Mouse (Mus musculus) MEL (cell line): Measurements from ENCODE around the gene Gm21969. TPM values are rescaled to one million over a fixed set of nuclear protein-coding genes. Genes with fewer than 3 reads are reported as not detected.

Source experiments
- DNase-seq: peaks from one replicate; pipeline ENCODE4 v3.0.0; 2011; ENCODE audit warnings: low read depth, low spot score
- H3K27ac ChIP-seq: 2 replicates; pipeline ENCODE4 v1.5.1; 2012; ENCODE audit warnings: low read depth, mild to moderate bottlenecking, control low read depth, low read length, moderate library complexity; ENCODE audit not compliant: control insufficient read depth
- H3K27me3 ChIP-seq, 2 experiments: fragments of 150-350 bp in 1 of 2; sonication (generic) in 1 of 2; 2 replicates each; pipeline ENCODE4 v1.6.1; 2012; ENCODE audit warnings: low read length in 2 of 2, mild to moderate bottlenecking in 2 of 2, improper control_type of control experiment in 1 of 2, moderate library complexity in 1 of 2; ENCODE audit not compliant: insufficient read depth in 2 of 2, control insufficient read depth in 1 of 2
- H3K36me3 ChIP-seq, 2 experiments: 2 replicates each; pipeline ENCODE4 v1.6.1; 2012 to 2014; ENCODE audit warnings: low read length in 2 of 2, improper control_type of control experiment in 1 of 2, inconsistent platforms in 1 of 2, mild to moderate bottlenecking in 1 of 2; ENCODE audit not compliant: insufficient read depth in 2 of 2, control insufficient read depth in 1 of 2
- H3K4me1 ChIP-seq, 2 experiments: fragments of 150-350 bp in 1 of 2; sonication (generic) in 1 of 2; 2 replicates each; pipeline ENCODE4 v1.6.1; 2012; ENCODE audit warnings: low read length in 2 of 2, improper control_type of control experiment in 1 of 2, mild to moderate bottlenecking in 1 of 2; ENCODE audit not compliant: insufficient read depth in 2 of 2, control insufficient read depth in 1 of 2
- H3K4me3 ChIP-seq, 2 experiments: fragments of 150-350 bp in 1 of 2; sonication (generic) in 1 of 2; 2 replicates each; pipeline ENCODE4 v1.5.1; 2012; ENCODE audit warnings: low read depth in 2 of 2, low read length in 2 of 2, mild to moderate bottlenecking in 2 of 2, moderate library complexity in 2 of 2, control low read depth in 1 of 2, improper control_type of control experiment in 1 of 2; ENCODE audit not compliant: control insufficient read depth in 1 of 2, insufficient read depth in 1 of 2
- H3K79me2 ChIP-seq: 2 replicates; pipeline ENCODE4 v1.6.1; 2012; ENCODE audit warnings: mild to moderate bottlenecking, low read length, moderate library complexity; ENCODE audit not compliant: control insufficient read depth, poor library complexity, insufficient read depth
- H3K9ac ChIP-seq: 2 replicates; pipeline ENCODE4 v1.6.1; 2012; ENCODE audit warnings: low read depth, mild to moderate bottlenecking, control low read depth, low read length, moderate library complexity; ENCODE audit not compliant: control insufficient read depth, poor library complexity, severe bottlenecking
- H3K9me3 ChIP-seq: fragments of 150-350 bp; sonication (generic); replicated peaks from 2 replicates; pipeline ENCODE4 v1.6.1; 2012; ENCODE audit warnings: mild to moderate bottlenecking, low read length, improper control_type of control experiment, moderate library complexity; ENCODE audit not compliant: insufficient read depth
- CTCF ChIP-seq, 3 experiments: IDR thresholded peaks in 2 of 3; conservative IDR thresholded peaks in 1 of 3; 2 replicates each; pipeline ENCODE4 v1.5.1; 2011 to 2012; ENCODE audit warnings: low read length in 3 of 3, low read depth in 2 of 3, mild to moderate bottlenecking in 2 of 3, improper control_type of control experiment in 1 of 3, inconsistent platforms in 1 of 3, mixed read lengths in 1 of 3, moderate library complexity in 1 of 3; ENCODE audit not compliant: control insufficient read depth in 1 of 3, insufficient read depth in 1 of 3, poor library complexity in 1 of 3, severe bottlenecking in 1 of 3
- E2F4 ChIP-seq: IDR thresholded peaks from 2 replicates; pipeline ENCODE4 v1.6.1; 2011; ENCODE audit warnings: low read depth, low read length, improper control_type of control experiment, borderline replicate concordance
- ELF1 ChIP-seq: IDR thresholded peaks from 2 replicates; pipeline ENCODE4 v1.6.1; 2014; ENCODE audit warnings: low read depth, mild to moderate bottlenecking, inconsistent platforms, low read length, improper control_type of control experiment, moderate library complexity
- EP300 ChIP-seq, 2 experiments: IDR thresholded peaks; 2 replicates each; pipeline ENCODE4 v1.6.1; 2011; ENCODE audit warnings: improper control_type of control experiment in 2 of 2, low read length in 2 of 2, low read depth in 1 of 2, mild to moderate bottlenecking in 1 of 2
- GATA1 ChIP-seq: IDR thresholded peaks from 2 replicates; pipeline ENCODE4 v1.6.1; 2011; ENCODE audit warnings: low read depth, low read length, improper control_type of control experiment
- JUND ChIP-seq: IDR thresholded peaks from 2 replicates; pipeline ENCODE4 v1.6.1; 2011; ENCODE audit warnings: low read depth, mild to moderate bottlenecking, improper control_type of control experiment, low read length
- MAFK ChIP-seq: IDR thresholded peaks from 2 replicates; pipeline ENCODE4 v1.6.1; 2011; ENCODE audit warnings: low read depth, mild to moderate bottlenecking, low read length, improper control_type of control experiment, borderline replicate concordance
- MXI1 ChIP-seq: IDR thresholded peaks from 2 replicates; pipeline ENCODE4 v1.6.1; 2011; ENCODE audit warnings: mild to moderate bottlenecking, low read depth, low read length, improper control_type of control experiment
- MYB ChIP-seq: IDR thresholded peaks from 2 replicates; pipeline ENCODE4 v1.6.1; 2011; ENCODE audit warnings: mild to moderate bottlenecking, low read depth, low read length, improper control_type of control experiment
- MYC ChIP-seq: IDR thresholded peaks from 2 replicates; pipeline ENCODE4 v1.6.1; 2011; ENCODE audit warnings: low read depth, mild to moderate bottlenecking, low read length, improper control_type of control experiment, moderate library complexity
- NRF1 ChIP-seq: IDR thresholded peaks from 2 replicates; pipeline ENCODE4 v1.6.1; 2014; ENCODE audit warnings: low read depth, mild to moderate bottlenecking, inconsistent platforms, low read length, improper control_type of control experiment, moderate library complexity; ENCODE audit not compliant: poor library complexity, insufficient read depth, severe bottlenecking
- POLR2A ChIP-seq, 2 experiments: IDR thresholded peaks; 2 replicates each; pipeline ENCODE4 v1.6.1; 2011 to 2012; ENCODE audit warnings: low read length in 2 of 2, mild to moderate bottlenecking in 2 of 2, control low read depth in 1 of 2, improper control_type of control experiment in 1 of 2, low read depth in 1 of 2, moderate library complexity in 1 of 2; ENCODE audit not compliant: control insufficient read depth in 1 of 2, insufficient read depth in 1 of 2, poor library complexity in 1 of 2
- POLR2AphosphoS2 ChIP-seq: IDR thresholded peaks from 2 replicates; pipeline ENCODE4 v1.6.1; 2011; ENCODE audit warnings: low read length, improper control_type of control experiment
- SIN3A ChIP-seq: IDR thresholded peaks from 2 replicates; pipeline ENCODE4 v1.6.1; 2012; ENCODE audit warnings: low read length, improper control_type of control experiment, inconsistent platforms
- SMC3 ChIP-seq: IDR thresholded peaks from 2 replicates; pipeline ENCODE4 v1.6.1; 2011; ENCODE audit warnings: low read depth, low read length, improper control_type of control experiment
- TBP ChIP-seq: IDR thresholded peaks from 2 replicates; pipeline ENCODE4 v1.8.0; 2011; ENCODE audit warnings: low read depth, low read length, improper control_type of control experiment
- TCF12 ChIP-seq: IDR thresholded peaks from 2 replicates; pipeline ENCODE4 v1.6.1; 2014; ENCODE audit warnings: low read depth, mild to moderate bottlenecking, inconsistent platforms, low read length, improper control_type of control experiment, moderate library complexity
- USF1 ChIP-seq: IDR thresholded peaks from 2 replicates; pipeline ENCODE4 v1.6.1; 2014; ENCODE audit warnings: low read depth, mild to moderate bottlenecking, inconsistent platforms, low read length, improper control_type of control experiment, moderate library complexity
- polyA plus RNA-seq, 2 experiments: library from polyadenylated mRNA; stranded (reverse) in 1 of 2; unstranded in 1 of 2; fragments of >175 nt in 1 of 2; fragments of >200 nt in 1 of 2; gene quantifications; 2 replicates each; pipeline versions ENCODE4 v1.2.1 to v1.2.4; 2012; ENCODE audit warnings: low replicate concordance in 2 of 2, low read depth in 1 of 2; ENCODE audit not compliant: insufficient read length in 2 of 2, insufficient read depth in 1 of 2, missing spikeins in 1 of 2
- total RNA-seq: library from RNA; depleted of rRNA; stranded (reverse); fragments of 300-350 nt; gene quantifications from 2 replicates; pipeline ENCODE4 v1.2.3, GENCODE M21; 2012

Gm21969 gene
- total and polyA plus RNA-seq, 3 experiments: 0.03 TPM; not detected in 2

DNA sequence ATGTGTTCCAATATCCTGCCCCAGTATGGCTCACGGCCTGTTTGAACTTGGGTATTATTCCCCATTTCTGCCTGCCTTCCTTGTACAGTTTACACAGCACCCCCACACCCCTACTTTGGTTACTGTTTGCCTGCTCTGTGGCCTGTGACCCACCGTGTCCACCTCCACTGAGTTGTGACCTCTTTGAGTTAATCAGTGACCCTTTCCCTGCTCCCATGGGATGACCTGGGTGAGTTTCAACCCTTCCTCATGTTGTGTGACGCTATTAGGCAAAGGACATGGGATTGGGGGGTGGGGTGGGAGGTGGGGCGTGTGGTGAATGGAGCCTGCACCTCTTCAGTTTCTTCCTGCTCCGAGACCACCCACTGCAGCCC is 21.1 kb downstream of the Gm21969 start:
- Histone ChIP-seq H3K27me3 (no peaks in the 10 kb centered on the region), H3K79me2 (no peaks in the 10 kb centered on the region; the same call in 1 of the 2 replicates), H3K27ac (no peak overlapping the region), H3K4me1 (peaks cover 2 to 8% of the 10 kb centered on the region in 2 experiments; a peak in 3 of 4 replicates), H3K9ac (no peak overlapping the region), H3K9me3 (no peaks in the 10 kb centered on the region), H3K36me3 (peaks cover 0 to 5% of the 10 kb centered on the region in 2 experiments; a peak in 2 of 4 replicates), H3K4me3 (no peak overlapping the region)
- no peak for TF ChIP-seq JUND
- no peak for DNase-seq

DNA sequence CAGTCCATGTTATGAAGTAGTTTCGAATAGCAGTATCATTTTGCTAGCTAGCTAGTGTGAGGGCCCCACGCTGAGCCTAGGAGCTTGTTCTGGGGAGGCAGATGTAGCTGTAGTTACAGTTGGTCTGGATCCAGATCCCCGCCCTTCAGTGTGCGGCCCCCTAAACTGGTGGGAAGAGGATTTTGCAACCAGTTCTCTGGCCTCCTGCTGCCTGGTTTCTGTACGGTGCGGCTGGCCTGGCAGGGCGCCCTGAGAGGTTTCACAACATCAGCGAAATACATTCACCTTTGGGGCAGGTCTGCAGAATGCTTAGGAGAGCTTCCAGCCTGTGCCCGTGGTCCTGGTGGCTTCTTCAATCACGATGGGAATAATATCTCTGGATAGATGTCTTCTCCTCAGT is 21.7 kb downstream of the Gm21969 start:
- no peak overlapping the region for H3K9ac ChIP-seq
- no peaks in the 10 kb centered on the region for H3K9me3 ChIP-seq
- TF ChIP-seq MYB (no peak), MXI1 (no peak), MYC (no peak), TCF12 (no peak), NRF1 (no peak), POLR2AphosphoS2 (no peak), GATA1 (no peak), POLR2A (IDR thresholded peaks at IDR 0.05; ENCODE audit: control insufficient read depth in 1 of 2, insufficient read depth in 1 of 2, low read depth in 1 of 2, low read length in 2 of 2, poor library complexity in 1 of 2) (no peak), MAFK (no peak), SMC3 (no peak), SIN3A (no peak), TBP (no peak), USF1 (no peak)
- H3K36me3 ChIP-seq: peaks cover 0 to 5% of the 10 kb centered on the region in 2 experiments; a peak in 2 of 4 replicates
- no peak overlapping the region for H3K27ac ChIP-seq
- no peaks in the 10 kb centered on the region for H3K27me3 ChIP-seq
- no peak overlapping the region for H3K4me3 ChIP-seq
- no peak for DNase-seq
- H3K4me1 ChIP-seq: peaks cover 2 to 8% of the 10 kb centered on the region in 2 experiments; a peak in 3 of 4 replicates
- no peaks in the 10 kb centered on the region; the same call in 1 of the 2 replicates for H3K79me2 ChIP-seq

DNA sequence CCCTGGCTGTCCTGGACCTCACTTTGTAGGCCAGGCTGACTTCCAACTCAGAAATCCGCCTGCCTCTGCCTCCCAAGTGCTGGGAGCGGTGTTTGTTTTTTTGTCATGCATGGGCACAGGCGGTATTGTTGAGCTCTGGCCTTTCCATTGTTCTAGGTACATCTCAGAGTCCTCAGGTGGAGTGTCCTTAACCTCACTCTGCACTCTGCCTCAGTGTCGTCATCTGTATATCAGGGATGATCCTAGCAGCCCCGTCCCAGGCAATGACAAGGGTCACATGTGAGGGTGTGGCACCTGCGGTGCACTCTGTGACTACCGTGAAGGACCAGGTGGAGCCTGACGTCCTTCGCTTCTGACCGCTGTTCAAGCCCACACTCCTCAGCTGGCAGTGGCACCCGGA is 24.4 kb downstream of the Gm21969 start:
- Histone ChIP-seq H3K36me3 (no peaks in the 10 kb centered on the region), H3K27me3 (no peaks in the 10 kb centered on the region), H3K9ac (no peak overlapping the region)
- no peak for DNase-seq
- TF ChIP-seq ELF1: no peak
- TF ChIP-seq POLR2AphosphoS2: no peak
- TF ChIP-seq SMC3: no peak
- no peak for TF ChIP-seq EP300 (IDR thresholded peaks at IDR 0.05; ENCODE audit: low read depth in 1 of 2, low read length in 2 of 2)
- TF ChIP-seq MYB: no peak
- TF ChIP-seq CTCF (IDR thresholded peaks at IDR 0.05 in 2 of 3, conservative IDR thresholded peaks at IDR 0.05 in 1 of 3; ENCODE audit: control insufficient read depth in 1 of 3, insufficient read depth in 1 of 3, low read depth in 2 of 3, low read length in 3 of 3, poor library complexity in 1 of 3, severe bottlenecking in 1 of 3): no peak
- no peak for TF ChIP-seq E2F4
- TF ChIP-seq MXI1: no peak
- no peak for TF ChIP-seq MAFK
- TF ChIP-seq, all 39 proteins: peak for 0
- Histone ChIP-seq H3K27ac (no peak overlapping the region), H3K9me3 (no peaks in the 10 kb centered on the region), H3K79me2 (no peaks in the 10 kb centered on the region; the same call in 1 of the 2 replicates), H3K4me3 (no peak overlapping the region), H3K4me1 (0 out of 4 replicates have a peak, but pooled peaks cover 0 to 3% of the 10 kb centered on the region in 2 experiments)
